Mouse (Mus musculus): ENCODE results near the gene Efcab14. TPM values are rescaled to one million over a fixed set of nuclear protein-coding genes. Genes with fewer than 3 reads are reported as not detected.

Efcab14 gene
- polyA plus RNA-seq, 1 experiment from 2014 or later, result 46.1 TPM

GRCm38 (mm10) chr4:115733746-115734145 is 3.8 kb upstream of the Efcab14 start:
- ATAC-seq (replicated peaks; ENCODE audit: low FRiP score, low TSS enrichment, low read depth) (no peak), DNase-seq (ENCODE audit: low spot score) (no peak)
- 74% methylated on average over 5 of the region's 5 CpGs for WGBS
- Histone ChIP-seq H3K4me2 (ENCODE audit: low read length) (no peak overlapping the region), H3K27ac (ENCODE audit: low read depth) (no peak overlapping the region), H3K9ac (ENCODE audit: low read length) (no peak overlapping the region), H3K27me3 (replicated peaks; ENCODE audit: control insufficient read depth, insufficient read depth, low read length) (no peaks in the 10 kb centered on the region), H3K36me3 (ENCODE audit: control insufficient read depth, insufficient read depth, low read length) (no peaks in the 10 kb centered on the region), H3K4me3 (ENCODE audit: low read depth, low read length) (no peak overlapping the region), H3K4me1 (replicated peaks; ENCODE audit: control insufficient read depth, insufficient read depth, low read length) (peaks cover 6% of the 10 kb centered on the region), H3K9me3 (ENCODE audit: control insufficient read depth, low read length) (no peaks in the 10 kb centered on the region)

DNA sequence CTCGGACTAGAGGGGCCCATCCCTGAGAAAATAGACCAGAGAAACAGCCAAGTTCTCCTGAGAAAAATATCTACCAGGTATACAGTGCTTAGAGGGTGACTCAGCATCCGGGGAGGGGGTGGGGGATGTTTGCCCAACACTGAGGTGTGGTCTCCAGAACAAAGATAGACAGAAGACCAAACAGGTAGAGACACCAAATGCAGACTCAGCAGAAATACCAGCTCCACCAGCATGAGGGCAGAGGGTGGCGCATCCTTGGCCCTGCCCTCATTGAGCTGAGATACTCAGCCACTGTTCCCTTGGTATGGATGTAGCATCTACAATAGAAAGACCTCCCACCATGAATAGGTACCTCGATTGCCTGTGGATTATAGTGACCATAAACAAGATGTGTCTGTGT is 2.7 kb upstream of the Efcab14 start:
- WGBS, result 66% methylated on average over 4 of the region's 4 CpGs
- Histone ChIP-seq H3K27ac (ENCODE audit: low read depth) (no peak overlapping the region), H3K4me1 (replicated peaks; ENCODE audit: control insufficient read depth, insufficient read depth, low read length) (peaks cover 13% of the 10 kb centered on the region), H3K36me3 (ENCODE audit: control insufficient read depth, insufficient read depth, low read length) (no peaks in the 10 kb centered on the region), H3K4me2 (ENCODE audit: low read length) (no peak overlapping the region), H3K4me3 (ENCODE audit: low read depth, low read length) (no peak overlapping the region), H3K27me3 (replicated peaks; ENCODE audit: control insufficient read depth, insufficient read depth, low read length) (no peaks in the 10 kb centered on the region), H3K9me3 (ENCODE audit: control insufficient read depth, low read length) (no peaks in the 10 kb centered on the region), H3K9ac (ENCODE audit: low read length) (no peak overlapping the region)
- DNase-seq (ENCODE audit: low spot score) (no peak), ATAC-seq (replicated peaks; ENCODE audit: low FRiP score, low TSS enrichment, low read depth) (no peak)

DNA sequence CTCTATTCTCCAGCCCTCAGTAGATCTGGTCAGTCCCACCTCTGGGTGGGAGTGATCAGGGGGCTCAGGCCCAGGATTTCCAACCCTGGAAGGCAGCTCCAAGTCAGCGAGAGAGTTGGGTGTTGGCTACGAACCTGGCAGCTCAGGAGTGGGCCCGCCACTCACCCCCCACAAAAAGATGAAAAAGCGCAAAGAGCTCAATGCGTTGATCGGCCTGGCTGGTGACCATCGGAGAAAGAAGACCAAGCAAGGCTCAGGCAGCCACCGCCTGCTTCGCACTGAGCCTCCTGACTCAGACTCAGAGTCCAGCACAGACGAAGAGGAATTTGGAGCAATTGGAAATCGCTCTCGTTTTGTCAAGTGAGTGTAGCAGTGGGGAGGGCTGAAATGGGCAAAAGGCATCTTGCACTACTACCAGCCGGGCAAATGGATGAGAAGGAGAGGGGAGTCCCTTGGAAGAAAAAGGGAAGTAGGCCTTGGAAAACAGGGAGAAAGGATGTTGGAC is 989 bp downstream of the Efcab14 start:
- Histone ChIP-seq H3K36me3 (ENCODE audit: control insufficient read depth, insufficient read depth, low read length) (peaks cover 29% of the 10 kb centered on the region), H3K9ac (ENCODE audit: low read length) (peak overlapping the region; percentile 74), H3K4me3 (ENCODE audit: low read depth, low read length) (peak overlapping the region; percentile 61), H3K27ac (ENCODE audit: low read depth) (no peak overlapping the region), H3K27me3 (replicated peaks; ENCODE audit: control insufficient read depth, insufficient read depth, low read length) (no peaks in the 10 kb centered on the region), H3K9me3 (ENCODE audit: control insufficient read depth, low read length) (no peaks in the 10 kb centered on the region), H3K4me2 (ENCODE audit: low read length) (peak overlapping the region; percentile 81), H3K4me1 (replicated peaks; ENCODE audit: control insufficient read depth, insufficient read depth, low read length) (peaks cover 13% of the 10 kb centered on the region)
- 44% methylated on average over 13 of the region's 13 CpGs for WGBS
- DNase-seq (ENCODE audit: low spot score) (no peak), ATAC-seq (replicated peaks; ENCODE audit: low FRiP score, low TSS enrichment, low read depth) (no peak)

GRCm38 (mm10) chr4:115742658-115743057 is 5.1 kb downstream of the Efcab14 start:
- ATAC-seq (replicated peaks; ENCODE audit: low FRiP score, low TSS enrichment, low read depth) (no peak), DNase-seq (ENCODE audit: low spot score) (no peak)
- no peak overlapping the region for H3K27ac ChIP-seq (ENCODE audit: low read depth)

GRCm38 (mm10) chr4:115743096-115743495 is 5.6 kb downstream of the Efcab14 start:
- peaks cover 13% of the 10 kb centered on the region for H3K4me1 ChIP-seq (replicated peaks; ENCODE audit: control insufficient read depth, insufficient read depth, low read length)
- H3K27me3 ChIP-seq (replicated peaks; ENCODE audit: control insufficient read depth, insufficient read depth, low read length), result no peaks in the 10 kb centered on the region
- ATAC-seq (replicated peaks; ENCODE audit: low FRiP score, low TSS enrichment, low read depth), result no peak
- no peaks in the 10 kb centered on the region for H3K9me3 ChIP-seq (ENCODE audit: control insufficient read depth, low read length)
- no peak overlapping the region for H3K27ac ChIP-seq (ENCODE audit: low read depth)
- DNase-seq (ENCODE audit: low spot score), result no peak
- H3K4me3 ChIP-seq (ENCODE audit: low read depth, low read length), result no peak overlapping the region
- 84% methylated on average over 4 of the region's 4 CpGs for WGBS
- no peak overlapping the region for H3K4me2 ChIP-seq (ENCODE audit: low read length)
- H3K9ac ChIP-seq (ENCODE audit: low read length), result no peak overlapping the region
- H3K36me3 ChIP-seq (ENCODE audit: control insufficient read depth, insufficient read depth, low read length), result peaks cover 58% of the 10 kb centered on the region

More at GRCm38 (mm10) chr4:115742658-115743057, 5.1 kb downstream of the Efcab14 start:
- no peak overlapping the region for H3K9ac ChIP-seq (ENCODE audit: low read length)
- H3K4me2 ChIP-seq (ENCODE audit: low read length), result no peak overlapping the region
- H3K9me3 ChIP-seq (ENCODE audit: control insufficient read depth, low read length), result no peaks in the 10 kb centered on the region
- peaks cover 54% of the 10 kb centered on the region for H3K36me3 ChIP-seq (ENCODE audit: control insufficient read depth, insufficient read depth, low read length)
- no peaks in the 10 kb centered on the region for H3K27me3 ChIP-seq (replicated peaks; ENCODE audit: control insufficient read depth, insufficient read depth, low read length)
- no peak overlapping the region for H3K4me3 ChIP-seq (ENCODE audit: low read depth, low read length)
- H3K4me1 ChIP-seq (replicated peaks; ENCODE audit: control insufficient read depth, insufficient read depth, low read length), result peaks cover 13% of the 10 kb centered on the region

DNA sequence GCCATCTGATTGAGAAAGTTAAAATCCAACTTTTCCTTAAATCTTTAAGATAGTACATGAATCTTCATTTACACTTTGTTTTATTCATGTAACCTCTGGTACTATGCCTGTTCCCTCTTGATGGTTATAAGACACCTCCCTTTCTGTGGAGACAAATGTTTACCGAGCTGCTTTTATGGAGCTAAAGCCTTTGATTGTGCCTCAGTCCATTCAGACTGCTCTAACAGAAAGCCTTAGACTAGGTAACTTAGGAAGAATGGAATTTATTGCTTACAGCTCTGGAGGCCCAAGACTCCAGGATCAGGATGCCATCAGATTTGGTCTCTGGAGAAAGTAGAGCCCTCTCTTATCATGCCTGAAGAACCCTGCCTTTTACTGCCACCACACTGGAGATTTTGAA is 10.6 kb downstream of the Efcab14 start:
- WGBS, result 30% methylated on average over 1 of the region's 1 CpGs
- Histone ChIP-seq H3K4me1 (replicated peaks; ENCODE audit: control insufficient read depth, insufficient read depth, low read length) (no peaks in the 10 kb centered on the region), H3K4me3 (ENCODE audit: low read depth, low read length) (no peak overlapping the region), H3K27ac (ENCODE audit: low read depth) (no peak overlapping the region), H3K9ac (ENCODE audit: low read length) (no peak overlapping the region), H3K27me3 (replicated peaks; ENCODE audit: control insufficient read depth, insufficient read depth, low read length) (no peaks in the 10 kb centered on the region), H3K9me3 (ENCODE audit: control insufficient read depth, low read length) (no peaks in the 10 kb centered on the region), H3K36me3 (ENCODE audit: control insufficient read depth, insufficient read depth, low read length) (peaks cover 54% of the 10 kb centered on the region), H3K4me2 (ENCODE audit: low read length) (no peak overlapping the region)
- ATAC-seq (replicated peaks; ENCODE audit: low FRiP score, low TSS enrichment, low read depth) (0 out of 2 replicates have a peak, but pooled peaks have one; percentile 53), DNase-seq (ENCODE audit: low spot score) (no peak)

DNA sequence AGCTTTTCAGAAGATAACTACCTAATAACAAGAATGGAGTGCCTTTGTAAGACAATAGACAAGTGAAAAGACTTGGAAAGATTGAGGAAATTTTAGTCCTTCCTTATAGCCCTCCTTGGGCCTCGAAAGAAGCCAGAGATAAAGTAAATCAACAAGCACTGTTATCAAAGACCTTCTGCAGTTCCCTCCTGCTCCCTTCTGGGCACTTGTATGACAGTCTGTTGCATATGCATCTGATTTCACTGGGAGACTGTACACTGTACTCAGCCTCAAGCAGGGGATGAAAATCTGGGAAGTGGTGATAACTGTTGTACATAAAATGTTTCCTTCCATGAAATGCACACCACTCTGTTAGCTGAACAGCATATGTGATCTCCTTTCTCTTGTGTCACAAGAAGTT is 11.8 kb downstream of the Efcab14 start:
- ATAC-seq (replicated peaks; ENCODE audit: low FRiP score, low TSS enrichment, low read depth) (no peak), DNase-seq (ENCODE audit: low spot score) (no peak)
- no peak overlapping the region for H3K4me2 ChIP-seq (ENCODE audit: low read length)
- no peaks in the 10 kb centered on the region for H3K4me1 ChIP-seq (replicated peaks; ENCODE audit: control insufficient read depth, insufficient read depth, low read length)
- 70% methylated on average over 1 of the region's 1 CpGs for WGBS
- no peak overlapping the region for H3K4me3 ChIP-seq (ENCODE audit: low read depth, low read length)
- H3K27ac ChIP-seq (ENCODE audit: low read depth), result no peak overlapping the region
- peaks cover 54% of the 10 kb centered on the region for H3K36me3 ChIP-seq (ENCODE audit: control insufficient read depth, insufficient read depth, low read length)
- H3K27me3 ChIP-seq (replicated peaks; ENCODE audit: control insufficient read depth, insufficient read depth, low read length), result no peaks in the 10 kb centered on the region
- H3K9me3 ChIP-seq (ENCODE audit: control insufficient read depth, low read length), result no peaks in the 10 kb centered on the region
- H3K9ac ChIP-seq (ENCODE audit: low read length), result no peak overlapping the region

- no peak overlapping the region for H3K27ac ChIP-seq (ENCODE audit: low read depth)
- no peak overlapping the region for H3K4me3 ChIP-seq (ENCODE audit: low read depth, low read length)
- 87% methylated on average over 3 of the region's 3 CpGs for WGBS
- H3K9me3 ChIP-seq (ENCODE audit: control insufficient read depth, low read length), result no peaks in the 10 kb centered on the region
- DNase-seq (ENCODE audit: low spot score) (no peak), ATAC-seq (replicated peaks; ENCODE audit: low FRiP score, low TSS enrichment, low read depth) (no peak)
- H3K4me1 ChIP-seq (replicated peaks; ENCODE audit: control insufficient read depth, insufficient read depth, low read length), result no peaks in the 10 kb centered on the region
- H3K27me3 ChIP-seq (replicated peaks; ENCODE audit: control insufficient read depth, insufficient read depth, low read length), result no peaks in the 10 kb centered on the region
- no peak overlapping the region for H3K9ac ChIP-seq (ENCODE audit: low read length)
- peaks cover 51% of the 10 kb centered on the region for H3K36me3 ChIP-seq (ENCODE audit: control insufficient read depth, insufficient read depth, low read length)
- H3K4me2 ChIP-seq (ENCODE audit: low read length), result no peak overlapping the region
These were observed 16.6 kb downstream of the Efcab14 start for GRCm38 (mm10) chr4:115754101-115754500.

DNA sequence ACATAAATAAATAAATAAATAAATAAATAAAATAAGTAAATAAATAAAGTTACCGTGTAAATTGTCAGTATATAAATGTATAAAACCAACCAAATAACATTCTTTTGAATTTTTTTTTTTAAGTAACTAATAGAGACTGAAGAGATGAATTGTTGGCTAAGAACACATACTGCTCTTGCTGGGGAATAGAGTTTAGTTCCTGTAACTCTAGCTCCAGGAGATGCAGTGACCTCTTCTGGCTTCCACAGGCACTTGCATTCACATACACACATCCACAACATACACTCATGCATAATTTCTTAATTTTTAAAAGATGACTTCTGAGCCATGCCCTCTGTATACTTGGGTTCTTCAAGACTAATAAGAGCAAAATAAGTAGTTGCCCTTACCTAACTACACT is 17.3 kb downstream of the Efcab14 start:
- H3K4me3 ChIP-seq (ENCODE audit: low read depth, low read length), result no peak overlapping the region
- no peaks in the 10 kb centered on the region for H3K9me3 ChIP-seq (ENCODE audit: control insufficient read depth, low read length)
- no peak for DNase-seq (ENCODE audit: low spot score)
- H3K36me3 ChIP-seq (ENCODE audit: control insufficient read depth, insufficient read depth, low read length), result peaks cover 56% of the 10 kb centered on the region
- 88% methylated on average over 1 of the region's 1 CpGs for WGBS
- no peak for ATAC-seq (replicated peaks; ENCODE audit: low FRiP score, low TSS enrichment, low read depth)
- no peak overlapping the region for H3K9ac ChIP-seq (ENCODE audit: low read length)
- H3K4me1 ChIP-seq (replicated peaks; ENCODE audit: control insufficient read depth, insufficient read depth, low read length), result no peaks in the 10 kb centered on the region
- H3K27ac ChIP-seq (ENCODE audit: low read depth), result no peak overlapping the region
- H3K27me3 ChIP-seq (replicated peaks; ENCODE audit: control insufficient read depth, insufficient read depth, low read length), result no peaks in the 10 kb centered on the region
- no peak overlapping the region for H3K4me2 ChIP-seq (ENCODE audit: low read length)
